ENCODE assay signal across 23 mouse cellular contexts in genomic region chr5:140675079-140675478, GRCm38 (mm10). TPM values are rescaled to one million over a fixed set of nuclear protein-coding genes. Genes with fewer than 3 reads are reported as not detected.
DNase-seq lines count a peak whose midpoint lies in the region; ATAC-seq and TF ChIP-seq lines count a peak whose summit lies in the region.
"Had no signal": no experiment of that assay in that cellular context is flagged by ENCODE, and none has a peak within 500 bp of the region (broad histone marks: within the 10 kb centered on the region; RNA-seq: fewer than 3 reads in every experiment).

No protein-coding gene starts in this region.

- no peak overlapping the region for H3K4me3 ChIP-seq in hindbrain, embryonic 13.5 days
- H3K4me3 ChIP-seq in hindbrain, embryonic 12.5 days = no peak overlapping the region
- no peak overlapping the region for H3K4me3 ChIP-seq in midbrain, embryonic 13.5 days (replicated peaks)
- H3K4me3 ChIP-seq in midbrain, embryonic 16.5 days (ENCODE audit: low read depth, low read length) = no peak overlapping the region
- no peak overlapping the region for H3K4me3 ChIP-seq in limb, embryonic 12.5 days (replicated peaks)
- H3K4me3 ChIP-seq in neural tube, embryonic 15.5 days (replicated peaks) = no peak overlapping the region
- no peak overlapping the region for H3K4me3 ChIP-seq in kidney, adult 2 months (ENCODE audit: insufficient read depth, low read depth, low read length)
- H3K4me3 ChIP-seq: forebrain, embryonic 15.5 days; heart, embryonic 15.5 days; left cerebral cortex, adult 2 months had no signal

- H3K27me3 ChIP-seq in hindbrain, embryonic 13.5 days = no peaks in the 10 kb centered on the region
- no peaks in the 10 kb centered on the region for H3K27me3 ChIP-seq in hindbrain, embryonic 12.5 days
- no peaks in the 10 kb centered on the region for H3K27me3 ChIP-seq in midbrain, embryonic 13.5 days
- H3K27me3 ChIP-seq in midbrain, embryonic 16.5 days (ENCODE audit: control insufficient read depth, insufficient read depth, low read depth, low read length) = no peaks in the 10 kb centered on the region
- H3K27me3 ChIP-seq in limb, embryonic 12.5 days = no peaks in the 10 kb centered on the region
- H3K27me3 ChIP-seq in neural tube, embryonic 15.5 days (replicated peaks) = no peaks in the 10 kb centered on the region
- H3K27me3 ChIP-seq in kidney, adult 2 months (replicated peaks; ENCODE audit: control insufficient read depth, insufficient read depth, low read length) = no peaks in the 10 kb centered on the region
- H3K27me3 ChIP-seq: forebrain, embryonic 15.5 days; heart, embryonic 15.5 days; Patski had no signal

- no peak overlapping the region; the same call in 1 of the 2 replicates for H3K9ac ChIP-seq in hindbrain, embryonic 13.5 days
- no peak overlapping the region for H3K9ac ChIP-seq in hindbrain, embryonic 12.5 days
- no peak overlapping the region for H3K9ac ChIP-seq in midbrain, embryonic 13.5 days (replicated peaks)
- H3K9ac ChIP-seq in midbrain, embryonic 16.5 days (ENCODE audit: low read depth, low read length) = no peak overlapping the region
- no peak overlapping the region for H3K9ac ChIP-seq in limb, embryonic 12.5 days (replicated peaks)
- H3K9ac ChIP-seq in neural tube, embryonic 15.5 days (replicated peaks) = no peak overlapping the region
- H3K9ac ChIP-seq: forebrain, embryonic 15.5 days; heart, embryonic 15.5 days; liver, postnatal 0 days had no signal

- H3K4me2 ChIP-seq in hindbrain, embryonic 13.5 days = no peak overlapping the region
- H3K4me2 ChIP-seq in hindbrain, embryonic 12.5 days (replicated peaks) = no peak overlapping the region
- no peak overlapping the region for H3K4me2 ChIP-seq in midbrain, embryonic 13.5 days (replicated peaks)
- no peak overlapping the region for H3K4me2 ChIP-seq in midbrain, embryonic 16.5 days (ENCODE audit: low read length)
- H3K4me2 ChIP-seq in limb, embryonic 12.5 days = no peak overlapping the region
- H3K4me2 ChIP-seq in neural tube, embryonic 15.5 days = no peak overlapping the region
- H3K4me2 ChIP-seq: forebrain, embryonic 15.5 days; heart, embryonic 15.5 days; liver, embryonic 11.5 days had no signal

- H3K27ac ChIP-seq in hindbrain, embryonic 13.5 days = peak overlapping the region; percentile 67
- H3K27ac ChIP-seq in hindbrain, embryonic 12.5 days = no peak overlapping the region; the same call in 1 of the 2 replicates
- H3K27ac ChIP-seq in midbrain, embryonic 13.5 days = peak overlapping the region; percentile 51
- H3K27ac ChIP-seq in midbrain, embryonic 16.5 days (ENCODE audit: low read length) = no peak overlapping the region
- peak overlapping the region; percentile 59; the same call in 1 of the 2 replicates for H3K27ac ChIP-seq in limb, embryonic 12.5 days
- H3K27ac ChIP-seq in neural tube, embryonic 15.5 days (replicated peaks) = peak overlapping the region; percentile 64
- H3K27ac ChIP-seq in kidney, adult 2 months (ENCODE audit: insufficient read depth, low read depth, low read length) = no peak overlapping the region
- H3K27ac ChIP-seq: forebrain, embryonic 15.5 days; heart, embryonic 15.5 days; left cerebral cortex, adult 2 months had no signal

- ATAC-seq in hindbrain, embryonic 13.5 days (ENCODE audit: low FRiP score) = no peak
- ATAC-seq in hindbrain, embryonic 12.5 days (ENCODE audit: low FRiP score) = no peak
- 0 out of 2 replicates have a peak, but pooled peaks have one; percentile 55 for ATAC-seq in midbrain, embryonic 13.5 days
- ATAC-seq in midbrain, embryonic 16.5 days = no peak
- ATAC-seq in limb, embryonic 12.5 days (ENCODE audit: insufficient number of reproducible peaks, insufficient read depth, low FRiP score, low TSS enrichment, low read depth) = no peak; the same call in 1 of the 2 replicates
- 0 out of 2 replicates have a peak, but pooled peaks have one; percentile 12 for ATAC-seq in neural tube, embryonic 15.5 days (ENCODE audit: low FRiP score)
- ATAC-seq: forebrain, embryonic 15.5 days; liver, postnatal 0 days; Patski had no signal

- WGBS in hindbrain, embryonic 13.5 days = 78% methylated on average over 11 of the region's 11 CpGs
- WGBS in hindbrain, embryonic 12.5 days = 73% methylated on average over 11 of the region's 11 CpGs
- WGBS in midbrain, embryonic 13.5 days = 72% methylated on average over 11 of the region's 11 CpGs
- WGBS in midbrain, embryonic 16.5 days = 69% methylated on average over 11 of the region's 11 CpGs
- WGBS in limb, embryonic 12.5 days = 63% methylated on average over 11 of the region's 11 CpGs
- 71% methylated on average over 11 of the region's 11 CpGs for WGBS in neural tube, embryonic 15.5 days
- WGBS in kidney, adult 2 months = 66% methylated on average over 11 of the region's 11 CpGs

- no peak for TF ChIP-seq CTCF in kidney, adult 2 months (conservative IDR thresholded peaks at IDR 0.05; ENCODE audit: insufficient read depth, insufficient read length, low read depth, low read length)

- peaks cover 9% of the 10 kb centered on the region; the same call in 1 of the 2 replicates for H3K4me1 ChIP-seq in hindbrain, embryonic 13.5 days (replicated peaks)
- H3K4me1 ChIP-seq in hindbrain, embryonic 12.5 days = no peaks in the 10 kb centered on the region
- 0 out of 2 replicates have a peak, but pooled peaks cover 3% of the 10 kb centered on the region for H3K4me1 ChIP-seq in midbrain, embryonic 13.5 days (replicated peaks)
- no peaks in the 10 kb centered on the region for H3K4me1 ChIP-seq in midbrain, embryonic 16.5 days (ENCODE audit: control insufficient read depth, insufficient read depth, low read length)
- H3K4me1 ChIP-seq in limb, embryonic 12.5 days (replicated peaks) = 0 out of 2 replicates have a peak, but pooled peaks cover 5% of the 10 kb centered on the region
- peaks cover 14% of the 10 kb centered on the region for H3K4me1 ChIP-seq in neural tube, embryonic 15.5 days
- no peaks in the 10 kb centered on the region for H3K4me1 ChIP-seq in kidney, adult 2 months (ENCODE audit: control insufficient read depth, insufficient read depth, low read length)
- H3K4me1 ChIP-seq: forebrain, embryonic 15.5 days had no signal

- peaks cover 90% of the 10 kb centered on the region for H3K36me3 ChIP-seq in hindbrain, embryonic 13.5 days
- peaks cover 68% of the 10 kb centered on the region for H3K36me3 ChIP-seq in hindbrain, embryonic 12.5 days
- peaks cover 79% of the 10 kb centered on the region for H3K36me3 ChIP-seq in midbrain, embryonic 13.5 days
- H3K36me3 ChIP-seq in midbrain, embryonic 16.5 days (ENCODE audit: control insufficient read depth, insufficient read depth, low read length) = peaks cover 22% of the 10 kb centered on the region
- peaks cover 80% of the 10 kb centered on the region for H3K36me3 ChIP-seq in limb, embryonic 12.5 days
- H3K36me3 ChIP-seq in neural tube, embryonic 15.5 days = peaks cover 62% of the 10 kb centered on the region
- 0 out of 2 replicates have a peak, but pooled peaks cover 3% of the 10 kb centered on the region for H3K36me3 ChIP-seq in kidney, adult 2 months (ENCODE audit: control insufficient read depth, insufficient read depth, low read length)

- no peak for DNase-seq in kidney, adult 2 months
- no peak for DNase-seq in cerebellum, adult 8-10 months
- DNase-seq: cerebellum, adult 18-20 months; cerebellum, postnatal 25 days; gastrocnemius, postnatal 14 days; heart, adult 11 months; heart, postnatal 36 days; kidney, adult 8-10 months; kidney, postnatal 10 days; liver, postnatal 0 days; lung, postnatal 14 days; thymus, postnatal 14 days had no signal

- no peaks in the 10 kb centered on the region for H3K9me3 ChIP-seq in hindbrain, embryonic 13.5 days
- H3K9me3 ChIP-seq in hindbrain, embryonic 12.5 days (replicated peaks) = no peaks in the 10 kb centered on the region
- no peaks in the 10 kb centered on the region for H3K9me3 ChIP-seq in midbrain, embryonic 13.5 days
- H3K9me3 ChIP-seq in midbrain, embryonic 16.5 days (replicated peaks; ENCODE audit: control insufficient read depth, low read length, poor library complexity, severe bottlenecking) = no peaks in the 10 kb centered on the region
- H3K9me3 ChIP-seq in limb, embryonic 12.5 days = no peaks in the 10 kb centered on the region
- H3K9me3 ChIP-seq in neural tube, embryonic 15.5 days (replicated peaks) = no peaks in the 10 kb centered on the region
- H3K9me3 ChIP-seq: forebrain, embryonic 15.5 days; heart, embryonic 15.5 days had no signal

- TF ChIP-seq POLR2A in kidney, adult 2 months (IDR thresholded peaks at IDR 0.05; ENCODE audit: low read depth, low read length) = no peak

RNA-seq across cellular contexts. Expression of gene Ttyh3, which starts 26.2 kb away (rescaled TPM):
- polyA plus RNA-seq in hindbrain, embryonic 13.5 days (2015; fragmentation: Nextera tagmentation; extraction: Ambion mirVana) = 65.3 and 67.4 TPM in 2 replicates
- 83.7 and 98.3 TPM in 2 replicates for polyA plus RNA-seq in hindbrain, embryonic 12.5 days (2016; fragmentation: Nextera tagmentation; extraction: Ambion mirVana)
- 53.6 and 76.6 TPM in 2 replicates for polyA plus RNA-seq in midbrain, embryonic 13.5 days (2015; fragmentation: Nextera tagmentation; extraction: Ambion mirVana)
- polyA plus RNA-seq in midbrain, embryonic 16.5 days (2015; fragmentation: Nextera tagmentation; extraction: Ambion mirVana) = 56.0 and 61.5 TPM in 2 replicates
- 48.8 and 58.0 TPM in 2 replicates for polyA plus RNA-seq in limb, embryonic 12.5 days (2016; fragmentation: Nextera tagmentation; extraction: Ambion mirVana)
- 58.8 and 63.9 TPM in 2 replicates for polyA plus RNA-seq in neural tube, embryonic 15.5 days (2015; fragmentation: Nextera tagmentation; extraction: Ambion mirVana)
- 33.5 and 35.6 TPM in 2 replicates for polyA plus RNA-seq in kidney, adult 2 months (2012; rRNA removed)

RNA-seq across cellular contexts. Expression of gene Iqce, which starts 27.1 kb away (rescaled TPM):
- polyA plus RNA-seq in hindbrain, embryonic 13.5 days (2015; fragmentation: Nextera tagmentation; extraction: Ambion mirVana) = 26.0 and 26.3 TPM in 2 replicates
- 31.3 and 31.7 TPM in 2 replicates for polyA plus RNA-seq in hindbrain, embryonic 12.5 days (2016; fragmentation: Nextera tagmentation; extraction: Ambion mirVana)
- 24.4 and 26.0 TPM in 2 replicates for polyA plus RNA-seq in midbrain, embryonic 13.5 days (2015; fragmentation: Nextera tagmentation; extraction: Ambion mirVana)
- polyA plus RNA-seq in midbrain, embryonic 16.5 days (2015; fragmentation: Nextera tagmentation; extraction: Ambion mirVana) = 30.5 and 31.5 TPM in 2 replicates
- polyA plus RNA-seq in limb, embryonic 12.5 days (2016; fragmentation: Nextera tagmentation; extraction: Ambion mirVana) = 26.0 and 28.8 TPM in 2 replicates
- 25.5 and 26.2 TPM in 2 replicates for polyA plus RNA-seq in neural tube, embryonic 15.5 days (2015; fragmentation: Nextera tagmentation; extraction: Ambion mirVana)
- 23.1 and 27.2 TPM in 2 replicates for polyA plus RNA-seq in kidney, adult 2 months (2012; rRNA removed)

RNA-seq across cellular contexts. Expression of gene Brat1, which starts 29.7 kb away (rescaled TPM):
- 22.9 and 23.7 TPM in 2 replicates for polyA plus RNA-seq in hindbrain, embryonic 13.5 days (2015; fragmentation: Nextera tagmentation; extraction: Ambion mirVana)
- polyA plus RNA-seq in hindbrain, embryonic 12.5 days (2016; fragmentation: Nextera tagmentation; extraction: Ambion mirVana) = 22.8 and 25.7 TPM in 2 replicates
- 20.7 and 22.4 TPM in 2 replicates for polyA plus RNA-seq in midbrain, embryonic 13.5 days (2015; fragmentation: Nextera tagmentation; extraction: Ambion mirVana)
- polyA plus RNA-seq in midbrain, embryonic 16.5 days (2015; fragmentation: Nextera tagmentation; extraction: Ambion mirVana) = 21.8 and 24.8 TPM in 2 replicates
- polyA plus RNA-seq in limb, embryonic 12.5 days (2016; fragmentation: Nextera tagmentation; extraction: Ambion mirVana) = 22.4 and 23.5 TPM in 2 replicates
- polyA plus RNA-seq in neural tube, embryonic 15.5 days (2015; fragmentation: Nextera tagmentation; extraction: Ambion mirVana) = 25.9 and 26.9 TPM in 2 replicates
- polyA plus RNA-seq in kidney, adult 2 months (2012; rRNA removed) = 16.3 and 20.4 TPM in 2 replicates

RNA-seq across cellular contexts. Expression of gene Amz1, which starts 48.8 kb away (rescaled TPM):
- polyA plus RNA-seq in hindbrain, embryonic 13.5 days (2015; fragmentation: Nextera tagmentation; extraction: Ambion mirVana) = 2.2 and 2.7 TPM in 2 replicates
- 1.8 and 2.1 TPM in 2 replicates for polyA plus RNA-seq in hindbrain, embryonic 12.5 days (2016; fragmentation: Nextera tagmentation; extraction: Ambion mirVana)
- 2.1 and 3.2 TPM in 2 replicates for polyA plus RNA-seq in midbrain, embryonic 13.5 days (2015; fragmentation: Nextera tagmentation; extraction: Ambion mirVana)
- 5.7 and 11.6 TPM in 2 replicates for polyA plus RNA-seq in midbrain, embryonic 16.5 days (2015; fragmentation: Nextera tagmentation; extraction: Ambion mirVana)
- polyA plus RNA-seq in limb, embryonic 12.5 days (2016; fragmentation: Nextera tagmentation; extraction: Ambion mirVana) = 0.89 and 0.93 TPM in 2 replicates
- 3.5 and 3.8 TPM in 2 replicates for polyA plus RNA-seq in neural tube, embryonic 15.5 days (2015; fragmentation: Nextera tagmentation; extraction: Ambion mirVana)
- 3.9 and 4.5 TPM in 2 replicates for polyA plus RNA-seq in kidney, adult 2 months (2012; rRNA removed)

Comparison
In these comparisons a context has a peak if more than half of its experiments do, and no peak if none do; other contexts are left out.
1. ATAC-seq: peak in midbrain, embryonic 13.5 days (single experiment) and neural tube, embryonic 15.5 days (single experiment); none in hindbrain, embryonic 13.5 days (single experiment), hindbrain, embryonic 12.5 days (single experiment), midbrain, embryonic 16.5 days (single experiment) and limb, embryonic 12.5 days (single experiment).
2. H3K27ac ChIP-seq: peak in hindbrain, embryonic 13.5 days (single experiment), midbrain, embryonic 13.5 days (single experiment), limb, embryonic 12.5 days (single experiment) and neural tube, embryonic 15.5 days (single experiment); none in hindbrain, embryonic 12.5 days (single experiment), midbrain, embryonic 16.5 days (single experiment) and kidney, adult 2 months (single experiment).